Mouse (Mus musculus) CH12F3 (cell line): ENCODE data around the gene Klra1.
"Not testable (repeated sequence)": the region's sequence is repeated elsewhere in the genome, so short reads cannot be mapped to it uniquely, and the experiment has no call there.

Experiments
- in situ Hi-C: fragments of 300-500 bp; cut with MboI; formaldehyde crosslinking; loops from 2 replicates; pipeline ENCODE4 v1.14.3; 2020; ENCODE audit warnings: low sequenced_read_pairs

Klra1 gene

DNA sequence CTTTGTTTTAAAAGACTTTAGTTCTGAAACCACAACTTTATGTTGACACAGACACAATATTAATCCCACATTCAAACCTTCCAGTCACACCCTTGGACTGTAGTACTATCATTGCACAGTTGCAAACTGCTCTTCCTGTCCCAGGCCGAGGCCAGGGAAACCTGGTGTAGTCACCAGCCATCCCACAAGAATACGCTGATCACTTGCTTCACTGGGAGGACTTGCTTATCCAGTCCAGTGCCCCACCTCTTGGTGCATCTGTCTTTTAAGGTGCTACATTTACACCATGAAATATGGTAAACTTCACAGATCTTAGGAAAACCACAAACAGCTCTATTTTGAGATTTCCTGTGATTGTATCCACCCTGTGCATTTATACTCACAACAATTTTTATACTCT, at the start of gene Klra1:
TSS of gene Klra1 (minus strand) at position 125 of the 400 bp plus-strand sequence.
- in situ Hi-C loops, result no loop called here

- in situ Hi-C loops, result no loop called here
Observed at GRCm38 (mm10) chr6:130429511-130429910, 42.8 kb upstream of the Klra1 start.

DNA sequence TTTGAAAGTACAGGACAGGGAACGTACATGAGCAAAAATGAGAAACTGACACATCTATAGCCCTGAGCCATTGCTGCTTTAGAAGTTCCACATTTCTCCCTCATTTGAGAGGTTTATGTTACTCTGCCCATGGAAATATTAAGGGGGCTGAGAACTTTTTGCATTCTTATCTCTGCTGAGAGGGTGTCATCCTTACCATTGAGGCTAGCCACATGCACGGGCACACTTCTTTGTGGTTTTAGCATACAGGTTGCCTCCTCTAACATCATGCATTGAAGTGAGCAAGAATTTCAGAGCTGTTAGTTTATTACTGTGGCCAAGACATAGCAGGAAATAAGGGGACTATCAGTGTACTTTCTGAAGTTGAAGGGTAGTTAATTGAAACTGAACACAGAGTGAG, 32.5 kb upstream of the Klra1 start:
- in situ Hi-C loops, result no loop called here

- in situ Hi-C loops, result no loop called here
Observed at GRCm38 (mm10) chr6:130404882-130405281, 18.2 kb upstream of the Klra1 start.

DNA sequence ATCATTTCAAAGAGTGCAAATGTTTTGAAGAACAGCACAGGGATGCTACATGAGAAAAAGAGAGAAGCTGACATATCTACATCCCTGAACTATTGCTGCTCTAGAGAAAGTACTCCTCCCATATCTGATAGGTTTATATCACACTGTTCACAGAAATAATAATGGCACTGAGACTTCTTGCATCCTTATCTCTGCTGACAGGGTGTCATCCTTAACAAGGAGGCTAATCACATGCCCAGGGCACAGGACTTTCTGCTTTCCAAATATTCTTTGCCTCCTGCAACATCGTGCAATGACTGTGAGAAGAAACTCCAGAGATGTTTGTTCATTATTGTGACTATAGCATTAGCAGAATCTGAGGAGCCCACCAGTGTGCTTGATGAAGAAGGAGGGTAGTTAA, 871 bp downstream of the Klra1 start:
- in situ Hi-C loops, result no loop called here

DNA sequence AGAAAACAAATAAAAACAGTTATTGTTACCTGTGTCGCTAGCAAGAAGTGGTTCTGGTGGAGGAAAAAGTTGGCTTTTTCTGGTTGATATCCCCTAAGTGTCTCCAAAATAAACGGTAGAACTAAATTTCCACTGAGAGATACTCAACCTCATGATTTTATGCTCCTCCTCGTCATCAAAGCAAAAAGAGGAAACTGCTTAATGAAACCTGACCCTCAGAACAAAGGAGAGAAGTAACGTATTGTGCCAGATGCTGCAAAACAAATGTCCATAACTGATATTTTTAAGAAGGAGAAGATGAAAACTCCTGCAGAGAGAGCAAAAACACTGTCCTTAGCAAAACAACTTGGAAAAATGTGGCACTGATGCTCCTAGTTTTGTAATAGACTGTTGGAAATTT, 4.3 kb downstream of the Klra1 start:
- in situ Hi-C loops, result no loop called here

- in situ Hi-C loops, result not testable (repeated sequence)
Observed at GRCm38 (mm10) chr6:130345381-130345780, 41.3 kb downstream of the Klra1 start.

GRCm38 (mm10) chr6:130341973-130342372, 44.7 kb downstream of the Klra1 start:
- in situ Hi-C loops, result not testable (repeated sequence)

GRCm38 (mm10) chr6:130337411-130337810, 49.3 kb downstream of the Klra1 start, which contains the start of gene Klra3:
TSS of gene Klra3 (minus strand) at chr6:130337574.
- in situ Hi-C loops, result no loop called here
